Mouse (Mus musculus) cortical plate, adult 2 months (tissue): ENCODE data around the gene Clpb.

Experiments used
- CTCF ChIP-seq: fragments of 200-500 bp; IDR thresholded peaks from 2 replicates; pipeline ENCODE4 v1.5.1; 2011; ENCODE audit warnings: mild to moderate bottlenecking, control low read depth, low read length; ENCODE audit not compliant: insufficient read depth; ENCODE audit errors: extremely low read depth
- POLR2A ChIP-seq: fragments of 200-500 bp; IDR thresholded peaks from 2 replicates; pipeline ENCODE4 v1.6.1; 2011; ENCODE audit warnings: mild to moderate bottlenecking, low read length, control low read depth; ENCODE audit not compliant: insufficient read depth; ENCODE audit errors: extremely low read depth

GRCm38 (mm10) chr7:101732096-101732495 lies 68.7 kb downstream of the Clpb start:
- TF ChIP-seq POLR2A (no peak), CTCF (no peak)
